Mouse (Mus musculus): ENCODE data around the gene Upf1. TPM values are rescaled to one million over a fixed set of nuclear protein-coding genes. Genes with fewer than 3 reads are reported as not detected.

Gene Upf1
- total RNA-seq, 2 experiments from 2014 or later, result 13.9 to 32.5 TPM

Other genes starting within 250 kb of the Upf1 start
- not detected in 2 replicates for gene Ncan, start 232.4 kb downstream of the Upf1 start, total RNA-seq (2015)
- not detected in 2 replicates for gene Ncan, start 232.4 kb downstream of the Upf1 start, total RNA-seq (2017)
- gene Nr2c2ap, start 221.9 kb downstream of the Upf1 start, total RNA-seq (2015), result 38.4 and 45.6 TPM in 2 replicates
- gene Nr2c2ap, start 221.9 kb downstream of the Upf1 start, total RNA-seq (2017), result 11.6 and 13.2 TPM in 2 replicates
- 8.0 and 8.5 TPM in 2 replicates for gene Rfxank, start 214.1 kb downstream of the Upf1 start, total RNA-seq (2015)
- gene Rfxank, start 214.1 kb downstream of the Upf1 start, total RNA-seq (2017), result 5.7 and 5.9 TPM in 2 replicates
- gene Borcs8, start 213.8 kb downstream of the Upf1 start, total RNA-seq (2015), result 42.0 and 43.3 TPM in 2 replicates
- 32.0 and 35.2 TPM in 2 replicates for gene Borcs8, start 213.8 kb downstream of the Upf1 start, total RNA-seq (2017)
- not detected in 2 replicates for gene Mef2b, start 213.6 kb downstream of the Upf1 start, total RNA-seq (2015)
- gene Mef2b, start 213.6 kb downstream of the Upf1 start, total RNA-seq (2017), result not detected in 2 replicates
- gene Tmem161a, start 180.9 kb downstream of the Upf1 start, total RNA-seq (2015), result 9.0 and 16.0 TPM in 2 replicates
- gene Tmem161a, start 180.9 kb downstream of the Upf1 start, total RNA-seq (2017), result 11.2 and 11.3 TPM in 2 replicates
- 2.5 and 2.8 TPM in 2 replicates for gene Slc25a42, start 141.0 kb downstream of the Upf1 start, total RNA-seq (2015)
- 1.4 and 2.4 TPM in 2 replicates for gene Slc25a42, start 141.0 kb downstream of the Upf1 start, total RNA-seq (2017)
- 32.2 and 53.8 TPM in 2 replicates for gene Sugp2, start 119.1 kb downstream of the Upf1 start, total RNA-seq (2015)
- 44.2 and 45.7 TPM in 2 replicates for gene Sugp2, start 119.1 kb downstream of the Upf1 start, total RNA-seq (2017)
- 7.1 and 9.2 TPM in 2 replicates for gene Armc6, start 118.8 kb downstream of the Upf1 start, total RNA-seq (2015)
- 3.2 and 5.3 TPM in 2 replicates for gene Armc6, start 118.8 kb downstream of the Upf1 start, total RNA-seq (2017)
- gene Homer3, start 70.5 kb downstream of the Upf1 start, total RNA-seq (2015), result 4.2 and 5.8 TPM in 2 replicates
- gene Homer3, start 70.5 kb downstream of the Upf1 start, total RNA-seq (2017), result 8.9 and 9.9 TPM in 2 replicates
- gene Ddx49, start 50.8 kb downstream of the Upf1 start, total RNA-seq (2015), result 42.7 and 44.7 TPM in 2 replicates
- gene Ddx49, start 50.8 kb downstream of the Upf1 start, total RNA-seq (2017), result 163 and 172 TPM in 2 replicates
- 214 and 223 TPM in 2 replicates for gene Cope, start 50.8 kb downstream of the Upf1 start, total RNA-seq (2015)
- 129 and 151 TPM in 2 replicates for gene Cope, start 50.8 kb downstream of the Upf1 start, total RNA-seq (2017)
- not detected in 2 replicates for gene Cers1, start 37.5 kb downstream of the Upf1 start, total RNA-seq (2015)
- not detected in 2 replicates for gene Cers1, start 37.5 kb downstream of the Upf1 start, total RNA-seq (2017)
- gene Gdf1, start 23.5 kb downstream of the Upf1 start, total RNA-seq (2015), result not detected in 2 replicates
- gene Gdf1, start 23.5 kb downstream of the Upf1 start, total RNA-seq (2017), result not detected in 2 replicates
- gene Comp, start 20.3 kb upstream of the Upf1 start, total RNA-seq (2015), result not detected in 2 replicates
- gene Comp, start 20.3 kb upstream of the Upf1 start, total RNA-seq (2017), result 0.07 TPM in 1 of 2 replicates, not detected in the other
- 7.8 and 9.3 TPM in 2 replicates for gene Crtc1, start 86.3 kb upstream of the Upf1 start, total RNA-seq (2015)
- gene Crtc1, start 86.3 kb upstream of the Upf1 start, total RNA-seq (2017), result 2.7 and 6.6 TPM in 2 replicates
- gene Klhl26, start 123.7 kb upstream of the Upf1 start, total RNA-seq (2015), result 4.7 and 5.1 TPM in 2 replicates
- 3.5 and 3.6 TPM in 2 replicates for gene Klhl26, start 123.7 kb upstream of the Upf1 start, total RNA-seq (2017)
- gene Tmem59l, start 134.1 kb upstream of the Upf1 start, total RNA-seq (2015), result not detected in 2 replicates
- gene Tmem59l, start 134.1 kb upstream of the Upf1 start, total RNA-seq (2017), result not detected in 2 replicates
- gene Crlf1, start 139.9 kb upstream of the Upf1 start, total RNA-seq (2015), result not detected in 2 replicates
- gene Crlf1, start 139.9 kb upstream of the Upf1 start, total RNA-seq (2017), result not detected in 2 replicates
- 40.6 and 41.3 TPM in 2 replicates for gene Rex1bd, start 153.5 kb upstream of the Upf1 start, total RNA-seq (2015)
- 42.1 and 50.4 TPM in 2 replicates for gene Rex1bd, start 153.5 kb upstream of the Upf1 start, total RNA-seq (2017)
- gene Uba52, start 157.5 kb upstream of the Upf1 start, total RNA-seq (2015), result 3,077 and 3,244 TPM in 2 replicates
- 4,035 and 5,307 TPM in 2 replicates for gene Uba52, start 157.5 kb upstream of the Upf1 start, total RNA-seq (2017)
- gene Fkbp8, start 174.4 kb upstream of the Upf1 start, total RNA-seq (2015), result 74.6 and 90.4 TPM in 2 replicates
- 114 and 133 TPM in 2 replicates for gene Fkbp8, start 174.4 kb upstream of the Upf1 start, total RNA-seq (2017)
- 88.0 and 106 TPM in 2 replicates for gene Kxd1, start 174.7 kb upstream of the Upf1 start, total RNA-seq (2015)
- 63.1 and 84.4 TPM in 2 replicates for gene Kxd1, start 174.7 kb upstream of the Upf1 start, total RNA-seq (2017)
- 8.5 and 8.7 TPM in 2 replicates for gene Ell, start 186.2 kb upstream of the Upf1 start, total RNA-seq (2015)
- 9.1 and 9.5 TPM in 2 replicates for gene Ell, start 186.2 kb upstream of the Upf1 start, total RNA-seq (2017)
- gene Isyna1, start 241.1 kb upstream of the Upf1 start, total RNA-seq (2015), result 26.1 and 39.0 TPM in 2 replicates
- gene Isyna1, start 241.1 kb upstream of the Upf1 start, total RNA-seq (2017), result 42.9 and 45.4 TPM in 2 replicates

All from megakaryocyte progenitor cell, adult 5-6 weeks (primary cell).